Mouse (Mus musculus) forebrain, embryonic 13.5 days (tissue): ENCODE measurements at regions not wholly inside any gene's neighbourhood (a gene's known extent, or its start where the extent isn't known, plus 50 kb on each side); places are given as distances from the start of the nearest gene placed in this dataset.
"Not testable (repeated sequence)": the region's sequence is repeated elsewhere in the genome, so short reads cannot be mapped to it uniquely, and the experiment has no call there.

ENCODE experiments used
- ATAC-seq: fragments of 200-750 bp; cut with Nextera tagmentation; 2 replicates; pipeline ENCODE4 v1.8.0; 2017
- H3K27ac ChIP-seq: fragments of 300-500 bp; sonication (generic); 2 replicates; pipeline ENCODE4 v1.5.1; 2015; ENCODE audit warnings: inconsistent platforms, mild to moderate bottlenecking, moderate library complexity
- H3K27me3 ChIP-seq: fragments of 300-500 bp; sonication (generic); 2 replicates; pipeline ENCODE4 v1.6.1; 2015; ENCODE audit warnings: mild to moderate bottlenecking, inconsistent platforms
- H3K36me3 ChIP-seq: fragments of 300-500 bp; sonication (generic); 2 replicates; pipeline ENCODE4 v1.6.1; 2015; ENCODE audit warnings: mild to moderate bottlenecking, inconsistent platforms; ENCODE audit not compliant: poor library complexity, severe bottlenecking
- H3K4me1 ChIP-seq: fragments of 300-500 bp; sonication (generic); 2 replicates; pipeline ENCODE4 v1.6.1; 2015; ENCODE audit warnings: inconsistent platforms
- H3K4me2 ChIP-seq: fragments of 300-500 bp; sonication (generic); 2 replicates; pipeline ENCODE4 v1.6.1; 2015; ENCODE audit warnings: inconsistent platforms, mild to moderate bottlenecking, moderate library complexity
- H3K4me3 ChIP-seq: fragments of 300-500 bp; sonication (generic); 2 replicates; pipeline ENCODE4 v1.5.1; 2015; ENCODE audit warnings: mild to moderate bottlenecking, inconsistent platforms
- H3K9ac ChIP-seq: fragments of 300-500 bp; sonication (generic); 2 replicates; pipeline ENCODE4 v1.6.1; 2015; ENCODE audit warnings: mild to moderate bottlenecking, inconsistent platforms
- H3K9me3 ChIP-seq: fragments of 300-500 bp; sonication (generic); replicated peaks from 2 replicates; pipeline ENCODE4 v1.6.1; 2016; ENCODE audit warnings: inconsistent platforms
- WGBS: fragments of 180-500 bp; shearing (Covaris S2); methylation state at CpG from one replicate; pipeline ENCODE4 v1.1.7; 2015; 5-methylcytosine and 5-hydroxymethylcytosine counted together

GRCm38 (mm10) chr15:3909471-3909870 lies 69.9 kb downstream of the Fbxo4 start:
- Histone ChIP-seq H3K4me1 (no peaks in the 10 kb centered on the region), H3K27me3 (no peaks in the 10 kb centered on the region), H3K27ac (no peak overlapping the region), H3K36me3 (no peaks in the 10 kb centered on the region), H3K4me3 (no peak overlapping the region), H3K9ac (no peak overlapping the region), H3K4me2 (no peak overlapping the region), H3K9me3 (no peaks in the 10 kb centered on the region)
- 67% methylated on average over 3 of the region's 3 CpGs for WGBS
- ATAC-seq, result no peak

GRCm38 (mm10) chr15:3908721-3909120 lies 70.7 kb downstream of the Fbxo4 start:
- no peaks in the 10 kb centered on the region for H3K27me3 ChIP-seq
- WGBS, result 12% methylated on average over 2 of the region's 2 CpGs
- H3K4me2 ChIP-seq, result no peak overlapping the region
- H3K4me1 ChIP-seq, result no peaks in the 10 kb centered on the region
- H3K9ac ChIP-seq, result no peak overlapping the region
- no peak overlapping the region for H3K4me3 ChIP-seq
- H3K36me3 ChIP-seq, result no peaks in the 10 kb centered on the region
- H3K9me3 ChIP-seq, result no peaks in the 10 kb centered on the region
- no peak overlapping the region for H3K27ac ChIP-seq
- no peak for ATAC-seq

GRCm38 (mm10) chr15:3905548-3905947 lies 73.8 kb downstream of the Fbxo4 start:
- 81% methylated on average over 2 of the region's 2 CpGs for WGBS
- no peaks in the 10 kb centered on the region for H3K36me3 ChIP-seq
- ATAC-seq, result no peak

DNA sequence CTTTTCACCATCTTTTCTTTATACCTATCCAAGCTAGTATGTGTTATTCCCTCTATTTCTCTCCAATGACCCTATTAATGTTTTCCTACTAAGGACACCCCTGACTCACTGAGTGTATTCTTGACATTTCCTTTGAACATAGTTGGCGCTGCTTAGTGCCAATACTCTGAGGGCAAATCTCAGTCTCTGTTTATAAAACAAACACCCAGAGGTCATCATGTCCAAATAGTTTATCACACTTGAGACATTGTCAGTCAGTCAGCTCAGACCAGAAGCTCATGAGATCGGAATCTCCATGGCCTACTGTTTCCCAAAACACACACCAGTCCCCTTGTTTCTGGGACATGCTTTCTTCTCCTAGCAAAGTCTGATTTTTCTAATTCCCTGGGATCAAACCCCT lies 100.9 kb downstream of the Fbxo4 start:
- no peak for ATAC-seq

More at GRCm38 (mm10) chr15:3905548-3905947, 73.8 kb downstream of the Fbxo4 start:
- Histone ChIP-seq H3K9ac (no peak overlapping the region), H3K27me3 (no peaks in the 10 kb centered on the region), H3K27ac (no peak overlapping the region), H3K4me1 (no peaks in the 10 kb centered on the region), H3K4me3 (no peak overlapping the region), H3K4me2 (no peak overlapping the region), H3K9me3 (no peaks in the 10 kb centered on the region)

DNA sequence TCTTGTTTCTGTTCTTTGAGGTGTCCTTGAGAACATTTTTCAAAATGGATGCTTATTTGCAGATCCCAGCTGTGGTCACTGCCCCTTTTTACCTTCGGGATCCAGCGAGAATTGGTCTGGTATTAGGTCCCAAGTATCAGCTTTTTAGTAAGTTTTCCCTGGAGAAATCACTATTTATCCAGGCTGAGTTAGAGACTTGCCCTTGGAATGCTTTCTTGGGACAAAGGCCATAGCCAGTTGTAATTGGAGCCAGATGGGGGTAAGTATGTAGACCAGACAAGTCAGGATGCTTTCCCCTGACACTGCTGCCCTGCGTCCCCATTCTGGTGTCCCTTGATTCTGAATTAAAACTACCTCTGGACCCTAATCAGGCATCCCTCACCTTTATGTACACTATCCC lies 101.9 kb downstream of the Fbxo4 start:
- Histone ChIP-seq H3K27ac (no peak overlapping the region), H3K4me1 (no peaks in the 10 kb centered on the region), H3K36me3 (no peaks in the 10 kb centered on the region), H3K4me3 (no peak overlapping the region), H3K9ac (no peak overlapping the region), H3K9me3 (no peaks in the 10 kb centered on the region), H3K4me2 (no peak overlapping the region), H3K27me3 (no peaks in the 10 kb centered on the region)
- 90% methylated on average over 3 of the region's 3 CpGs for WGBS
- ATAC-seq, result no peak

More for the DNA sequence above, 100.9 kb downstream of the Fbxo4 start:
- H3K27ac ChIP-seq, result no peak overlapping the region
- 85% methylated on average over 2 of the region's 2 CpGs for WGBS
- H3K4me2 ChIP-seq, result no peak overlapping the region
- H3K4me1 ChIP-seq, result no peaks in the 10 kb centered on the region
- no peaks in the 10 kb centered on the region for H3K9me3 ChIP-seq
- H3K9ac ChIP-seq, result no peak overlapping the region
- H3K27me3 ChIP-seq, result no peaks in the 10 kb centered on the region
- H3K4me3 ChIP-seq, result no peak overlapping the region
- no peaks in the 10 kb centered on the region for H3K36me3 ChIP-seq

- peak; percentile 90 for ATAC-seq
- not testable (repeated sequence) for H3K9ac ChIP-seq, H3K9me3 ChIP-seq, H3K36me3 ChIP-seq, H3K4me2 ChIP-seq, H3K27ac ChIP-seq, H3K4me1 ChIP-seq, H3K27me3 ChIP-seq, H3K4me3 ChIP-seq
- 56% methylated on average over 6 of the region's 7 CpGs for WGBS
These were observed 104.0 kb downstream of the Fbxo4 start for GRCm38 (mm10) chr15:3875210-3875861.

DNA sequence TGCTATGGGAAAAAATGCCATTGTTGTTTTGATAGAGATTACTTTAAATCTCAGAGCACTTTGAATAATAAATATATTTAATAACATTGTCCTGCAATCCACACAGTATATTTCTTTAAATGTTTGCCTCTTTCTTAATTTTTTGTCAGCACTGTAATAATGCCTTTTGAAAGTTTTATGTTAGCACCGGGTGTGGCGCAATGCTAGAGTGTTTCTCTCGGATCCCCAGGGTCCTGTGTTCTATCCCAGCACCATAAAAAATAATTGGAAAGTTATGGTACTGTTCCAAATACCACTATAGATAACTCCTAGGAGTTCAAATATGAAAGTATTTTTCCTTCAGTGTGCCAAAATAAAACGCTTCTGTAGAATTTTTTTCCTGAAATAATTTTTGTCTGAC lies 147.6 kb downstream of the Fbxo4 start:
- H3K9me3 ChIP-seq, result no peaks in the 10 kb centered on the region
- H3K4me2 ChIP-seq, result no peak overlapping the region
- no peak overlapping the region for H3K27ac ChIP-seq
- WGBS, result 92% methylated on average over 4 of the region's 4 CpGs
- H3K4me3 ChIP-seq, result no peak overlapping the region
- no peaks in the 10 kb centered on the region for H3K4me1 ChIP-seq
- ATAC-seq, result no peak
- H3K9ac ChIP-seq, result no peak overlapping the region
- H3K36me3 ChIP-seq, result no peaks in the 10 kb centered on the region
- no peaks in the 10 kb centered on the region for H3K27me3 ChIP-seq

DNA sequence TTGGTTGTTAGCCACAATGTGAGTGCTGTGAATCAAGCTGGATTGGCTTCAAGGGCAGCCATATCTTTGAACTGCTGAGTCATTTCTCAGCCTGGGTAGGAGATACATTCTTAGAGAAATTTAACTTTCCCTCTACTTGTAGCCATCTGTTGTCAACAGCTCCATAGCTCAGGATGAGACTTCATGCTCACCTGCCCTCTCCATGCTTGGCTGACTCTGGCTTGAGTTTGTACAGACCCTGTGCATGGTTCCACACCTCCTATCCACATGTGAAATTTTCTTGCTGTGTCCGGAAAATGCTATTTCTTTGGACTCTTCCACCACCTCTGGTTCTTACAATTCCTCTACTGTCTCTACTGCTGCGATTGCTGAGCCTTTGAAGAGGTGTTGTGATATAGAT lies 173.9 kb downstream of the Fbxo4 start:
- Histone ChIP-seq H3K36me3 (no peaks in the 10 kb centered on the region), H3K27ac (no peak overlapping the region), H3K4me1 (no peaks in the 10 kb centered on the region), H3K4me2 (no peak overlapping the region), H3K9ac (no peak overlapping the region), H3K4me3 (no peak overlapping the region), H3K27me3 (no peaks in the 10 kb centered on the region), H3K9me3 (no peaks in the 10 kb centered on the region)
- WGBS, result 96% methylated on average over 2 of the region's 2 CpGs
- ATAC-seq, result no peak

DNA sequence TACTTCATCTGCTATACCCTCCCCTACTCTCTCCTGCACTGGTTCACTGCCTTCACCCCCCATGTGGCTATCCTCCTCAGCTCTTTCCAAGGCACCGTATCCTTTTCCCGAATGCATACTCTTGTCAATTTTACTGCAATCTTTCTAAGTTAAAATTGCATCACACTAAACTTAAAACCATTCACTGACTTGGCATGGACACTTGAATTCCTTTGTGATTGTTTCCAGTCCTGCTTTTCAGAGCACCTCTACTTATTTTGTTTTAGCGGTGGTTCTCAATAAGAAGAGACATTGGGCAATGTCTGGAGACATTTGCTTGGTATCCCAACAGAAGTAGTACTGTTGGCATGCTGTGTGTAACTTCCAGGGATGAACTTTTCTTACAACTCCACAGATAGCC lies 192.6 kb upstream of the Ghr start:
- Histone ChIP-seq H3K4me2 (no peak overlapping the region), H3K36me3 (no peaks in the 10 kb centered on the region), H3K4me1 (no peaks in the 10 kb centered on the region), H3K9ac (no peak overlapping the region), H3K4me3 (no peak overlapping the region), H3K27ac (no peak overlapping the region), H3K9me3 (no peaks in the 10 kb centered on the region), H3K27me3 (no peaks in the 10 kb centered on the region)
- 92% methylated on average over 3 of the region's 3 CpGs for WGBS
- no peak for ATAC-seq

GRCm38 (mm10) chr15:3772228-3772789 lies 189.0 kb upstream of the Ghr start:
- no peak overlapping the region for H3K4me2 ChIP-seq
- no peak overlapping the region for H3K4me3 ChIP-seq
- no peaks in the 10 kb centered on the region for H3K9me3 ChIP-seq
- 76% methylated on average over 8 of the region's 8 CpGs for WGBS
- no peak overlapping the region for H3K9ac ChIP-seq
- H3K4me1 ChIP-seq, result no peaks in the 10 kb centered on the region
- H3K27ac ChIP-seq, result no peak overlapping the region
- 0 out of 2 replicates have a peak, but pooled peaks have one; percentile 8 for ATAC-seq
- no peaks in the 10 kb centered on the region for H3K27me3 ChIP-seq
- H3K36me3 ChIP-seq, result no peaks in the 10 kb centered on the region

- no peak overlapping the region for H3K4me3 ChIP-seq
- H3K27me3 ChIP-seq, result no peaks in the 10 kb centered on the region
- no peaks in the 10 kb centered on the region for H3K4me1 ChIP-seq
- H3K4me2 ChIP-seq, result no peak overlapping the region
- no peaks in the 10 kb centered on the region for H3K36me3 ChIP-seq
- H3K9ac ChIP-seq, result no peak overlapping the region
- no peak for ATAC-seq
- 87% methylated on average over 4 of the region's 4 CpGs for WGBS
- no peak overlapping the region for H3K27ac ChIP-seq
- no peaks in the 10 kb centered on the region for H3K9me3 ChIP-seq
These were observed 187.0 kb upstream of the Ghr start for GRCm38 (mm10) chr15:3770312-3770711.

- Histone ChIP-seq H3K9ac (no peak overlapping the region), H3K4me2 (no peak overlapping the region), H3K4me3 (no peak overlapping the region), H3K9me3 (no peaks in the 10 kb centered on the region), H3K27ac (no peak overlapping the region), H3K36me3 (no peaks in the 10 kb centered on the region), H3K4me1 (no peaks in the 10 kb centered on the region), H3K27me3 (no peaks in the 10 kb centered on the region)
- no peak for ATAC-seq
- 89% methylated on average over 3 of the region's 3 CpGs for WGBS
These were observed 181.4 kb upstream of the Ghr start for GRCm38 (mm10) chr15:3764726-3765125.

DNA sequence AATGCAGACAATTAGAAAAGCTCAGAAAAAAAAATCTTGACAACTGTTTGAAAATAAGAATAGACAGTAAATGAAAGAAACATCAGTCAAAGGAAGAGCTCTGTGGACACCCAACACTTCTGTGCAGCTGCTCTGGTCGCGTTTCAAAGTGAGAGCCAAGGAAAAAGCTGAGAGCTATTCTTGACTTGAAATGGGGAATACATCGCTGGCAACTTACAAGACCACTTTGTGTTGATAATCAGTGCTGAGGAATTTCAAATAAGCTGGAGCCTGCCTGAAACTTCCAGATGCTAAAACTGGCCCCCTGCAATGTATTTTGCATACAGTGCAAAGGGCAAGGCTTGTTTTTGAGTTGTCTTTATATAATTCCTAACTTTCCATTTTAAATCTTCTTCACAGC lies 177.1 kb upstream of the Ghr start:
- Histone ChIP-seq H3K4me1 (no peaks in the 10 kb centered on the region), H3K4me3 (no peak overlapping the region), H3K27ac (no peak overlapping the region), H3K36me3 (no peaks in the 10 kb centered on the region), H3K9me3 (no peaks in the 10 kb centered on the region), H3K9ac (no peak overlapping the region), H3K4me2 (no peak overlapping the region), H3K27me3 (no peaks in the 10 kb centered on the region)
- no peak for ATAC-seq
- WGBS, result 36% methylated on average over 3 of the region's 3 CpGs
